Mouse (Mus musculus) adrenal gland, postnatal 14 days (tissue): ENCODE results near the gene Nsun3. TPM values are rescaled to one million over a fixed set of nuclear protein-coding genes. Genes with fewer than 3 reads are reported as not detected.

ENCODE experiments used
- DNase-seq: peaks from one replicate; pipeline ENCODE4 v3.0.0; 2021; ENCODE audit warnings: mixed read lengths
- long read RNA-seq, 2 experiments: library from polyadenylated mRNA; stranded (forward); transcript quantifications; one replicate each; pipeline ENCODE4 v2.0.0; 2021
- total RNA-seq: library from RNA; stranded (reverse); gene quantifications from 2 replicates; pipeline ENCODE4 v1.2.3, GENCODE M21; 2021

Nsun3 gene
- 13.9 and 19.0 TPM in 2 replicates for total RNA-seq
- long read RNA-seq, experiment 1, partial matches to known transcripts, result 1 of 5 reads
- long read RNA-seq, experiment 1, other reads (novel, unspliced or antisense), result 0 of 5 reads
- long read RNA-seq, experiment 2, partial matches to known transcripts, result 0 of 3 reads
- long read RNA-seq, experiment 2, other reads (novel, unspliced or antisense), result 0 of 3 reads

GRCm38 (mm10) chr16:62786621-62787331 is at the start of gene Nsun3:
Gene Nsun3 (minus strand): TSS chr16:62786818.
- DNase-seq, result peak; percentile 95

GRCm38 (mm10) chr16:62834016-62834735 is 47.6 kb upstream of the Nsun3 start:
- DNase-seq, result no peak

GRCm38 (mm10) chr16:62832481-62832880 is 45.9 kb upstream of the Nsun3 start:
- DNase-seq, result peak; percentile 67

GRCm38 (mm10) chr16:62832027-62832426 is 45.4 kb upstream of the Nsun3 start:
- no peak for DNase-seq

- DNase-seq, result peak; percentile 9
These were observed 39.8 kb upstream of the Nsun3 start for GRCm38 (mm10) chr16:62826156-62827001.

- DNase-seq, result no peak
These were observed 35.9 kb upstream of the Nsun3 start for GRCm38 (mm10) chr16:62822472-62822871.

- no peak for DNase-seq
These were observed 27.9 kb upstream of the Nsun3 start, which contains the start of gene Stx19 for GRCm38 (mm10) chr16:62814491-62814890. Gene Stx19 (plus strand): TSS chr16:62814676.

- no peak for DNase-seq
These were observed 27.2 kb upstream of the Nsun3 start for GRCm38 (mm10) chr16:62813790-62814189.

GRCm38 (mm10) chr16:62810855-62811254 is 24.2 kb upstream of the Nsun3 start:
- no peak for DNase-seq

- no peak for DNase-seq
These were observed 20.8 kb upstream of the Nsun3 start for GRCm38 (mm10) chr16:62807249-62807979.

GRCm38 (mm10) chr16:62804621-62805020 is 18.0 kb upstream of the Nsun3 start:
- DNase-seq, result no peak

GRCm38 (mm10) chr16:62799839-62800238 is 13.2 kb upstream of the Nsun3 start:
- DNase-seq, result no peak

GRCm38 (mm10) chr16:62799426-62799825 is 12.8 kb upstream of the Nsun3 start:
- no peak for DNase-seq

- DNase-seq, result no peak
These were observed 12.2 kb upstream of the Nsun3 start for GRCm38 (mm10) chr16:62798808-62799207.

- no peak for DNase-seq
These were observed 10.0 kb upstream of the Nsun3 start for GRCm38 (mm10) chr16:62796608-62797007.

GRCm38 (mm10) chr16:62782229-62782628 is 4.4 kb downstream of the Nsun3 start:
- DNase-seq, result peak; percentile 21

GRCm38 (mm10) chr16:62778282-62778681 is 8.3 kb downstream of the Nsun3 start:
- DNase-seq, result no peak

- DNase-seq, result no peak
These were observed 10.6 kb downstream of the Nsun3 start for GRCm38 (mm10) chr16:62776034-62776433.

- DNase-seq, result no peak
These were observed 13.2 kb downstream of the Nsun3 start for GRCm38 (mm10) chr16:62773462-62773861.

- peak; percentile 27 for DNase-seq
These were observed 28.3 kb downstream of the Nsun3 start for GRCm38 (mm10) chr16:62758340-62758739.

GRCm38 (mm10) chr16:62755307-62755706 is 31.3 kb downstream of the Nsun3 start:
- no peak for DNase-seq

- no peak for DNase-seq
These were observed 33.0 kb downstream of the Nsun3 start for GRCm38 (mm10) chr16:62753597-62753996.
